Comparison of ENCODE assay signal across 10 mouse cellular contexts in the genomic region with DNA sequence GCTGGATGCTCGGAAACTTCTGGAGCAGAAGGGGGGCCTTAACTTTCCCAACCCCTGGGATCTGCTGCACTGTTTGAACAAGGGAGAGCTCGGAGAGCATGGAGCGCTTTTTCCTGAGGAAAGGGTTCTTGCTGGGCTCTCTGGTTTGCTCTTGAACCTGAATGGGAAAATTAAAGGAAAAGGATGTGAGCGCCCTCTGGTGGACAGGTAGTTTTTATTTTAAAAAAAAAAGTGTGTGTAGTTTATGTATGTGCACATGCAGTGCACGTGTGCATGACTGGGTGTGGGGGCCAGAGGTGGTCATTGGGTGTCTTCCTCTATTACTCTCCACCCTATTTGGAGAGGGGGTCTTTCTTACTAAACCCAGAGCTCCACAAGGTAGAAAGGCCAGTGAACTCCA. TPM values are rescaled to one million over a fixed set of nuclear protein-coding genes. Genes with fewer than 3 reads are reported as not detected.
DNase-seq lines count a peak whose midpoint lies in the region; ATAC-seq and TF ChIP-seq lines count a peak whose summit lies in the region.
"Had no signal": no experiment of that assay in that cellular context is flagged by ENCODE, and none has a peak within 500 bp of the region (broad histone marks: within the 10 kb centered on the region; RNA-seq: fewer than 3 reads in every experiment).

No protein-coding gene starts in this region.

- H3K4me3 ChIP-seq in liver, embryonic 11.5 days (ENCODE audit: low read depth, low read length): no peak overlapping the region
- no peak overlapping the region for H3K4me3 ChIP-seq in olfactory bulb, adult 2 months (ENCODE audit: insufficient read depth, low read depth, low read length)
- H3K4me3 ChIP-seq: neural tube, embryonic 12.5 days had no signal

- H3K9ac ChIP-seq in liver, embryonic 11.5 days (ENCODE audit: low read depth, low read length): no peak overlapping the region
- H3K9ac ChIP-seq: neural tube, embryonic 12.5 days had no signal

- no peak overlapping the region for H3K27ac ChIP-seq in liver, embryonic 11.5 days (ENCODE audit: low read depth, low read length)
- H3K27ac ChIP-seq in olfactory bulb, adult 2 months (ENCODE audit: insufficient read depth, low read depth, low read length): no peak overlapping the region
- H3K27ac ChIP-seq: neural tube, embryonic 12.5 days had no signal

- peaks cover 23% of the 10 kb centered on the region for H3K36me3 ChIP-seq in liver, embryonic 11.5 days (ENCODE audit: control insufficient read depth, insufficient read depth, low read length)

- peaks cover 5% of the 10 kb centered on the region for H3K4me1 ChIP-seq in liver, embryonic 11.5 days (replicated peaks; ENCODE audit: control insufficient read depth, insufficient read depth, low read length)
- H3K4me1 ChIP-seq in olfactory bulb, adult 2 months (ENCODE audit: control insufficient read depth, insufficient read depth, low read length): peaks cover 8% of the 10 kb centered on the region

- peak; percentile 17; the same call in 1 of the 2 replicates for TF ChIP-seq CTCF in olfactory bulb, adult 2 months (IDR thresholded peaks at IDR 0.05; ENCODE audit: insufficient read depth, low read depth, low read length)

- ATAC-seq in liver, embryonic 11.5 days (replicated peaks; ENCODE audit: low FRiP score): no peak

- no peaks in the 10 kb centered on the region for H3K9me3 ChIP-seq in liver, embryonic 11.5 days (ENCODE audit: control insufficient read depth, low read length)
- H3K9me3 ChIP-seq: neural tube, embryonic 12.5 days had no signal

- peak; percentile 65 to 77 for DNase-seq in cerebellum, postnatal 10 days
- DNase-seq in cerebellum, adult 9-11 months: no peak
- DNase-seq in liver: peak; percentile 23
- no peak for DNase-seq in liver, embryonic 11.5 days (ENCODE audit: low spot score)
- peak; percentile 34 for DNase-seq in embryo, embryonic 11 days
- no peak for DNase-seq in adrenal gland, postnatal 25 days
- DNase-seq in urinary bladder, postnatal 36 days (ENCODE audit: low spot score in 2 of 2): no peak

- no peak overlapping the region for H3K4me2 ChIP-seq in liver, embryonic 11.5 days
- H3K4me2 ChIP-seq: neural tube, embryonic 12.5 days had no signal

- TF ChIP-seq POLR2A in olfactory bulb, adult 2 months (IDR thresholded peaks at IDR 0.05; ENCODE audit: insufficient read depth, low read depth, low read length): no peak

- WGBS in liver, embryonic 11.5 days: 66% methylated on average over 5 of the region's 5 CpGs
- WGBS in olfactory bulb, adult 2 months: 58% methylated on average over 5 of the region's 5 CpGs

- no peaks in the 10 kb centered on the region for H3K27me3 ChIP-seq in liver, embryonic 11.5 days (replicated peaks; ENCODE audit: control insufficient read depth, insufficient read depth, low read length)
- H3K27me3 ChIP-seq: neural tube, embryonic 12.5 days had no signal

RNA-seq across cellular contexts. Expression of gene Faap24, which starts 3.7 kb away (rescaled TPM):
- 40.0 and 43.6 TPM in 2 replicates for polyA plus RNA-seq in liver, embryonic 11.5 days (2014; fragmentation: Nextera tagmentation; extraction: Ambion mirVana)
- polyA plus RNA-seq in olfactory bulb, adult 2 months (2012; ENCODE audit: insufficient read depth, insufficient read length, low replicate concordance, missing spikeins): not detected in 2 replicates
- total RNA-seq in adrenal gland, postnatal 25 days (2021): 8.6 and 11.9 TPM in 2 replicates

RNA-seq across cellular contexts. Expression of gene Cep89, which starts 3.9 kb away (rescaled TPM):
- polyA plus RNA-seq in liver, embryonic 11.5 days (2014; fragmentation: Nextera tagmentation; extraction: Ambion mirVana): 33.4 and 33.7 TPM in 2 replicates
- not detected in 2 replicates for polyA plus RNA-seq in olfactory bulb, adult 2 months (2012; ENCODE audit: insufficient read depth, insufficient read length, low replicate concordance, missing spikeins)
- total RNA-seq in adrenal gland, postnatal 25 days (2021): 20.0 and 27.3 TPM in 2 replicates

RNA-seq across cellular contexts. Expression of gene Slc7a9, which starts 55.7 kb away (rescaled TPM):
- polyA plus RNA-seq in liver, embryonic 11.5 days (2014; fragmentation: Nextera tagmentation; extraction: Ambion mirVana): 2.6 and 3.6 TPM in 2 replicates
- polyA plus RNA-seq in olfactory bulb, adult 2 months (2012; ENCODE audit: insufficient read depth, insufficient read length, low replicate concordance, missing spikeins): not detected in 2 replicates
- not detected in 2 replicates for total RNA-seq in adrenal gland, postnatal 25 days (2021)
- total RNA-seq: layer of hippocampus, postnatal 25 days had no signal
- polyA plus RNA-seq: neural tube, embryonic 12.5 days had no signal

RNA-seq across cellular contexts. Expression of gene Rhpn2, which starts 59.0 kb away (rescaled TPM):
- polyA plus RNA-seq in liver, embryonic 11.5 days (2014; fragmentation: Nextera tagmentation; extraction: Ambion mirVana): 6.1 and 6.8 TPM in 2 replicates
- polyA plus RNA-seq in olfactory bulb, adult 2 months (2012; ENCODE audit: insufficient read depth, insufficient read length, low replicate concordance, missing spikeins): not detected in 2 replicates
- 1.7 and 2.8 TPM in 2 replicates for total RNA-seq in adrenal gland, postnatal 25 days (2021)

Comparison
In these comparisons a context has a peak if more than half of its experiments do, and no peak if none do; other contexts are left out.
1. DNase-seq: peak in cerebellum, postnatal 10 days (2 of 2), liver (single experiment) and embryo, embryonic 11 days (single experiment); none in cerebellum, adult 9-11 months (single experiment), liver, embryonic 11.5 days (single experiment), adrenal gland, postnatal 25 days (single experiment) and urinary bladder, postnatal 36 days (0 of 2).
2. RNA of gene Faap24, which starts 3.7 kb away (polyA plus RNA-seq): 40.0 to 43.6 TPM in liver, embryonic 11.5 days; not detected in olfactory bulb, adult 2 months; every median in the first group is over 10 times any median in the second.